Mouse (Mus musculus): ENCODE data around the gene Wdpcp.

- TF ChIP-seq POLR2A (IDR thresholded peaks at IDR 0.05; ENCODE audit: low read depth, low read length) (no peak), CTCF (IDR thresholded peaks at IDR 0.05; ENCODE audit: borderline replicate concordance, insufficient read depth, low read length) (no peak)
Observed at GRCm38 (mm10) chr11:21638341-21638740, 66.3 kb downstream of the Wdpcp start.
